Mouse (Mus musculus) CD4-positive, CD25-positive, alpha-beta regulatory T cell, adult 4 months (primary cell): Measurements from ENCODE around the gene Defb26. TPM values are rescaled to one million over a fixed set of nuclear protein-coding genes. Genes with fewer than 3 reads are reported as not detected.

ENCODE experiments used
- ATAC-seq: one replicate; pipeline ENCODE4 v1.8.0; 2017
- polyA plus RNA-seq, 2 experiments: library from polyadenylated mRNA; unstranded; fragments of 100-300 nt; shearing (Covaris generic); gene quantifications; one replicate each; pipeline ENCODE4 v1.2.1; 2017

Gene Defb26
- polyA plus RNA-seq, 2 experiments from 2014 or later, result not detected

GRCm38 (mm10) chr2:152464570-152465150, 46.8 kb downstream of the Defb26 start, which contains the start of gene Defb23:
Gene Defb23 (minus strand): TSS chr2:152464620.
- no peak for ATAC-seq

GRCm38 (mm10) chr2:152459241-152459640, 52.3 kb downstream of the Defb26 start:
- ATAC-seq, result no peak

Other genes with a start within 250 kb of the Defb26 start
- gene Tbc1d20, start 217.9 kb downstream of the Defb26 start, polyA plus RNA-seq, result 10 to 100 TPM; 19.5 to 21.3 TPM
- gene Rbck1, start 179.0 kb downstream of the Defb26 start, polyA plus RNA-seq, result 10 to 100 TPM; 53.4 to 74.3 TPM
- 1 to 10 TPM; 2.4 to 5.1 TPM for gene Trib3, start 167.7 kb downstream of the Defb26 start, polyA plus RNA-seq
- not detected for gene Nrsn2, start 135.1 kb downstream of the Defb26 start, polyA plus RNA-seq
- under 1 TPM; 0.32 to 0.73 TPM for gene Sox12, start 113.6 kb downstream of the Defb26 start, polyA plus RNA-seq
- under 1 TPM; 0.57 to 0.75 TPM for gene Zcchc3, start 96.7 kb downstream of the Defb26 start, polyA plus RNA-seq
- gene 6820408C15Rik, start 96.1 kb downstream of the Defb26 start, polyA plus RNA-seq, result not detected
- not detected for gene Defb23, start 47.1 kb downstream of the Defb26 start, polyA plus RNA-seq
- gene Defb20, start 34.6 kb downstream of the Defb26 start, polyA plus RNA-seq, result not detected
- gene Defb22, start 21.6 kb downstream of the Defb26 start, polyA plus RNA-seq, result not detected
- not detected for gene Defb28, start 6.6 kb upstream of the Defb26 start, polyA plus RNA-seq
- gene Defb29, start 28.4 kb upstream of the Defb26 start, polyA plus RNA-seq, result not detected
- not detected for gene Gm17416, start 57.6 kb upstream of the Defb26 start, polyA plus RNA-seq
- not detected for gene Defb21, start 61.1 kb upstream of the Defb26 start, polyA plus RNA-seq
- not detected for gene Defb19, start 68.6 kb upstream of the Defb26 start, polyA plus RNA-seq
- not detected for gene Defb45, start 87.7 kb upstream of the Defb26 start, polyA plus RNA-seq
- not detected for gene Defb36, start 92.6 kb upstream of the Defb26 start, polyA plus RNA-seq
- gene Defb25, start 111.4 kb upstream of the Defb26 start, polyA plus RNA-seq, result not detected
- gene Rem1, start 115.3 kb upstream of the Defb26 start, polyA plus RNA-seq, result not detected
- gene H13, start 157.8 kb upstream of the Defb26 start, polyA plus RNA-seq, result 10 to 100 TPM; 76.1 to 76.2 TPM
- gene Mcts2, start 175.3 kb upstream of the Defb26 start, polyA plus RNA-seq, result 1 to 10 TPM; 3.7 to 3.9 TPM
- gene Id1, start 224.6 kb upstream of the Defb26 start, polyA plus RNA-seq, result under 1 TPM; 0.75 to 0.82 TPM
- under 1 TPM in 1 of 2 experiments, not detected in 1; 0.46 TPM for gene Cox4i2, start 242.5 kb upstream of the Defb26 start, polyA plus RNA-seq